Mouse (Mus musculus) midbrain, embryonic 13.5 days (tissue): Measurements from ENCODE around the gene Phf20. TPM values are rescaled to one million over a fixed set of nuclear protein-coding genes. Genes with fewer than 3 reads are reported as not detected.
"Not testable (repeated sequence)": the region's sequence is repeated elsewhere in the genome, so short reads cannot be mapped to it uniquely, and the experiment has no call there.

Experiments
- ATAC-seq: fragments of 200-750 bp; cut with Nextera tagmentation; 2 replicates; pipeline ENCODE4 v1.8.0; 2017; ENCODE audit warnings: mild to moderate bottlenecking, moderate TSS enrichment, moderate library complexity
- H3K27ac ChIP-seq: fragments of 300-500 bp; sonication (generic); 2 replicates; pipeline ENCODE4 v1.5.1; 2015; ENCODE audit warnings: inconsistent platforms, mild to moderate bottlenecking, moderate library complexity
- H3K27me3 ChIP-seq: fragments of 300-500 bp; sonication (generic); 2 replicates; pipeline ENCODE4 v1.6.1; 2015; ENCODE audit warnings: mild to moderate bottlenecking, inconsistent platforms
- H3K36me3 ChIP-seq: fragments of 300-500 bp; sonication (generic); 2 replicates; pipeline ENCODE4 v1.6.1; 2015; ENCODE audit warnings: mild to moderate bottlenecking, inconsistent platforms
- H3K4me1 ChIP-seq: fragments of 300-500 bp; sonication (generic); replicated peaks from 2 replicates; pipeline ENCODE4 v1.6.1; 2015; ENCODE audit warnings: inconsistent platforms
- H3K4me2 ChIP-seq: fragments of 300-500 bp; sonication (generic); replicated peaks from 2 replicates; pipeline ENCODE4 v1.6.1; 2015; ENCODE audit warnings: moderate library complexity, mild to moderate bottlenecking, inconsistent platforms
- H3K4me3 ChIP-seq: fragments of 300-500 bp; sonication (generic); replicated peaks from 2 replicates; pipeline ENCODE4 v1.5.1; 2015; ENCODE audit warnings: mild to moderate bottlenecking, inconsistent platforms
- H3K9ac ChIP-seq: fragments of 300-500 bp; sonication (generic); replicated peaks from 2 replicates; pipeline ENCODE4 v1.6.1; 2015; ENCODE audit warnings: mild to moderate bottlenecking, inconsistent platforms
- H3K9me3 ChIP-seq: fragments of 300-500 bp; sonication (generic); 2 replicates; pipeline ENCODE4 v1.6.1; 2016; ENCODE audit warnings: mild to moderate bottlenecking, inconsistent platforms
- WGBS: fragments of 180-500 bp; shearing (Covaris S2); methylation state at CpG from one replicate; pipeline ENCODE4 v1.1.7; 2015; 5-methylcytosine and 5-hydroxymethylcytosine counted together
- polyA plus RNA-seq: library from polyadenylated mRNA; unstranded; fragments of >200 nt; fragmentation: Nextera tagmentation; extraction: Ambion mirVana; gene quantifications from 2 replicates; pipeline ENCODE4 v1.2.1, GENCODE M21; 2015

The Phf20 gene
- polyA plus RNA-seq, 1 experiment from 2014 or later: 111 TPM

- ATAC-seq: no peak
- no peak overlapping the region; the same call in 1 of the 2 replicates for H3K27ac ChIP-seq
- H3K4me3 ChIP-seq: 0 out of 2 replicates have a peak overlapping the region, but pooled peaks have one; percentile 99
- H3K4me1 ChIP-seq: peaks cover 32% of the 10 kb centered on the region
- H3K36me3 ChIP-seq: peaks cover 14% of the 10 kb centered on the region
- H3K9ac ChIP-seq: peak overlapping the region; percentile 65; the same call in 1 of the 2 replicates
- no peaks in the 10 kb centered on the region for H3K27me3 ChIP-seq
- 72% methylated on average over 2 of the region's 2 CpGs for WGBS
- peak overlapping the region; percentile 58 for H3K4me2 ChIP-seq
- no peaks in the 10 kb centered on the region for H3K9me3 ChIP-seq
Observed at GRCm38 (mm10) chr2:156181592-156181991, 14.7 kb upstream of the Phf20 start.

- WGBS: 91% methylated on average over 7 of the region's 7 CpGs
- not testable (repeated sequence) for H3K4me1 ChIP-seq, H3K27me3 ChIP-seq, H3K4me2 ChIP-seq, ATAC-seq, H3K4me3 ChIP-seq, H3K9me3 ChIP-seq, H3K9ac ChIP-seq, H3K36me3 ChIP-seq, H3K27ac ChIP-seq
Observed at GRCm38 (mm10) chr2:156189241-156189640, 7.0 kb upstream of the Phf20 start.

- Histone ChIP-seq H3K4me1 (no peaks in the 10 kb centered on the region), H3K4me2 (no peak overlapping the region), H3K27me3 (no peaks in the 10 kb centered on the region), H3K9me3 (no peaks in the 10 kb centered on the region), H3K9ac (no peak overlapping the region), H3K36me3 (no peaks in the 10 kb centered on the region), H3K27ac (no peak overlapping the region), H3K4me3 (no peak overlapping the region)
- 89% methylated on average over 14 of the region's 14 CpGs for WGBS
- ATAC-seq: no peak
Observed at GRCm38 (mm10) chr2:156190004-156190896, 6.0 kb upstream of the Phf20 start.

DNA sequence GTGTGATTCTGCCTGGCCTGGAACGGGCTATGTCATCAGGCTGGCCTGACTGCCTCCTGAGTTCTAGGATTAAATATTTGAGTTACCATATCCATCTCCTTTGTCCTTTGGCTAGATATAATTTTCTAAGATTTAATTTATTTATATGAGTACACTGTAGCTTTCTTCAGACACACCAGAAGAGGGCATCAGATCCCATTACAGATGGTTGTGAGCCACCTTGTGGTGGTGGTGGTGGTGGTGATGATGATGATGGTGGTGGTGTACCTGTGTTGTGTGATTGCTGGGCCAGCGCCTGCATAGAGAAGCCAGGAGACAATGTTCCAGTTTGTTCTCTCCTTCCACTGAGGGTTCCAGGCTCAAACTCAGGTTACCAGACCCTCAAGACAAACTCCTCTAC, 4.7 kb upstream of the Phf20 start:
- Histone ChIP-seq H3K9ac (no peak overlapping the region), H3K27me3 (no peaks in the 10 kb centered on the region), H3K4me2 (no peak overlapping the region), H3K4me3 (no peak overlapping the region), H3K4me1 (peaks cover 4% of the 10 kb centered on the region; the same call in 1 of the 2 replicates), H3K36me3 (no peaks in the 10 kb centered on the region), H3K27ac (no peak overlapping the region), H3K9me3 (no peaks in the 10 kb centered on the region)
- ATAC-seq: no peak
- WGBS: 95% methylated on average over 2 of the region's 2 CpGs

GRCm38 (mm10) chr2:156192068-156192467, 4.2 kb upstream of the Phf20 start:
- Histone ChIP-seq H3K9ac (no peak overlapping the region), H3K9me3 (no peaks in the 10 kb centered on the region), H3K27me3 (no peaks in the 10 kb centered on the region), H3K4me1 (peaks cover 4% of the 10 kb centered on the region; the same call in 1 of the 2 replicates), H3K36me3 (no peaks in the 10 kb centered on the region), H3K4me3 (no peak overlapping the region), H3K27ac (no peak overlapping the region), H3K4me2 (no peak overlapping the region)
- WGBS: 80% methylated on average over 2 of the region's 2 CpGs
- no peak for ATAC-seq

- Histone ChIP-seq H3K9ac (no peak overlapping the region), H3K36me3 (no peaks in the 10 kb centered on the region), H3K9me3 (no peaks in the 10 kb centered on the region), H3K4me2 (no peak overlapping the region), H3K4me1 (peaks cover 14% of the 10 kb centered on the region), H3K27me3 (no peaks in the 10 kb centered on the region), H3K27ac (no peak overlapping the region), H3K4me3 (no peak overlapping the region)
- 81% methylated on average over 3 of the region's 3 CpGs for WGBS
- ATAC-seq: no peak
Observed at GRCm38 (mm10) chr2:156193066-156193862, 3.0 kb upstream of the Phf20 start.

- Histone ChIP-seq H3K4me3 (no peak overlapping the region), H3K27me3 (no peaks in the 10 kb centered on the region), H3K9ac (no peak overlapping the region), H3K9me3 (no peaks in the 10 kb centered on the region), H3K4me1 (peaks cover 27% of the 10 kb centered on the region), H3K36me3 (no peaks in the 10 kb centered on the region), H3K27ac (no peak overlapping the region), H3K4me2 (no peak overlapping the region)
- ATAC-seq: no peak
Observed at GRCm38 (mm10) chr2:156194571-156194970, 1.7 kb upstream of the Phf20 start.

DNA sequence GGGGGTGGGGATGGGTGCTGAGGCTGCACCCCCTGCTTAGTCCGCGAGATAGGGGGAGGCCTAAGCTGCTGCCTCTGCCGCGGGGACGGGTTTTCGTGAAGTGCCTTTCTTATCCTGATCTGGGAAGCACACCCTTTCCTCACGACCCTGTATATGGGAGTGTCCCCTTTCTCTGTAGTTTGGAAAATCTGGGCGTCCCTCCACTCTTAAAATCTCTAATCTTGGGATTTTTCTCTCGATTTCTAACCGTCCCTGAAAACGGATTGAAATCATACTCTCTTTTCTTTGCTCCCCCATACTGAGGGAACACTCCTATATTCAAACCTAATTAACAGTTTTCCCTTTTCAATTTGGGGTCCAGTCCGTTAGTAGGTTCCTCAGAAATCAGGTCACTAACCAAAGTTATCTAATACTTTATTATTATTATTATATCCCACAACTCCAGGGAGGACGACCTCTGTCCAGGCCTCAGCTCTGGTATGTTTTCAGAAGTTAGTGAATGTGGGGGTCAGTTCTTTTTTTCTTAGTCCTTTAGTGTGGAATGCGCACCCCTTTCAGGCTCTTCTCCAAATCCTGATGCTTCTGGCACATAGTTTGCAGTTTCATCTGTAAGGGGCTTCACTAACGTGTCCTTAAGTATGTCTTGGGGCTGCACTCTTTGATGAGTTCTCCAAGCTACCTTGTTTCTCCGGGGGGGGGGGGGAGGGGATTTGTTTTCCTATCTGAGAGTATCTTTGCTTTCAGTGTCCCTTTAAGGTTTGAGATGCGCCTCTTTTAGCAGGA, 1.1 kb downstream of the Phf20 start:
- 5% methylated on average over 17 of the region's 17 CpGs for WGBS
- Histone ChIP-seq H3K36me3 (peaks cover 14% of the 10 kb centered on the region), H3K4me2 (peak overlapping the region; percentile 73), H3K9ac (peak overlapping the region; percentile 90), H3K4me3 (peak overlapping the region; percentile 69), H3K4me1 (peaks cover 34% of the 10 kb centered on the region), H3K27me3 (no peaks in the 10 kb centered on the region), H3K9me3 (no peaks in the 10 kb centered on the region), H3K27ac (peak overlapping the region; percentile 98)
- ATAC-seq: no peak

GRCm38 (mm10) chr2:156199944-156200343, 3.7 kb downstream of the Phf20 start:
- Histone ChIP-seq H3K4me2 (no peak overlapping the region), H3K4me1 (peaks cover 46% of the 10 kb centered on the region), H3K4me3 (no peak overlapping the region), H3K27me3 (no peaks in the 10 kb centered on the region), H3K27ac (no peak overlapping the region), H3K36me3 (peaks cover 20% of the 10 kb centered on the region), H3K9me3 (no peaks in the 10 kb centered on the region), H3K9ac (no peak overlapping the region)
- no peak for ATAC-seq
- WGBS: 60% methylated on average over 3 of the region's 3 CpGs

- H3K9ac ChIP-seq: no peak overlapping the region
- ATAC-seq: no peak
- H3K4me2 ChIP-seq: no peak overlapping the region
- WGBS: 94% methylated on average over 4 of the region's 4 CpGs
- no peak overlapping the region for H3K4me3 ChIP-seq
- no peaks in the 10 kb centered on the region for H3K9me3 ChIP-seq
- no peaks in the 10 kb centered on the region for H3K27me3 ChIP-seq
- no peak overlapping the region for H3K27ac ChIP-seq
- peaks cover 42% of the 10 kb centered on the region for H3K4me1 ChIP-seq
- peaks cover 22% of the 10 kb centered on the region for H3K36me3 ChIP-seq
Observed at GRCm38 (mm10) chr2:156201486-156201885, 5.2 kb downstream of the Phf20 start.

- Histone ChIP-seq H3K36me3 (peaks cover 22% of the 10 kb centered on the region), H3K27me3 (no peaks in the 10 kb centered on the region), H3K27ac (peak overlapping the region; percentile 70), H3K4me2 (no peak overlapping the region), H3K9ac (no peak overlapping the region), H3K4me3 (no peak overlapping the region), H3K9me3 (no peaks in the 10 kb centered on the region), H3K4me1 (peaks cover 35% of the 10 kb centered on the region)
- ATAC-seq: peak; percentile 88
- WGBS: 66% methylated on average over 3 of the region's 3 CpGs
Observed at GRCm38 (mm10) chr2:156202848-156203437, 6.7 kb downstream of the Phf20 start.
